Mouse (Mus musculus): Measurements from ENCODE around the gene Gm21985.

DNA sequence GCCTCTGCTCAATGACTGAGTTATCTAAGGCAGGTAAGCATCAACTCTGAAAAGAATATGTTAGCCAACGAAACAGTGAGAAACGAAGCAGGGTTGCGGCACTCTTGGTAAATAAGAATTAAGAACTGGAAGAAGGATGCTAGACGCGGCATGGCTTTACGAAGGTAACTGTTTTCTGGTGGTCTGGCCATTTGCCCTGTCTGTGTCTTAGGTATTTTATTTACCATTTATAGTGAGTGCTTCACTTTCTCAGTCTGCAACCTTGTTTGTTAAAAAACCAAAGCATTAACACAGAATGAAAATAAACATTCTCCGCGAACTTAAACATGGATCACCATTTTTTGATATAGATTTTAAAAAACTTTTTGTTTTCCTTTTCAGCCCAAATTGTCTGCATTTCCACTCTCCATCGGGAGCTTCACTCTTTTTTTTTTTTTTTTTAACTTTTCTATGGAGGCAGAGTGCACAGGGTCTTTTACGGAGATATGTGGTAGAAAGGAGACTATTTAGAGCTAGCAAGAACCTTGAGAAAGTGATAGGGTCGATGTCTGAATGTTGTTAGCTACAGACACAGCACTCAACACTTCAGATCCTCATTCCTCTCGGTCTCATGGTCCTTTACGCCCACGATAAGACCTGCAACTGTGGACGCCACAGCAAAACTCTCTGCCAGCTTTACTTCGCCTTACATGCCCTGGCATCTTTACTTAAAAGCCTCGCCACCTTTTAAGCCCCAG lies 188.2 kb downstream of the Gm21985 start:
- no peak for TF ChIP-seq CTCF (IDR thresholded peaks at IDR 0.05; ENCODE audit: insufficient read depth, low read length)
- no peak for TF ChIP-seq POLR2A (IDR thresholded peaks at IDR 0.05; ENCODE audit: borderline replicate concordance, extremely low read depth, low read depth, low read length)
